Mouse (Mus musculus) layer of hippocampus, adult 8-10 months (tissue): Measurements from ENCODE around the gene Tmem222. TPM values are rescaled to one million over a fixed set of nuclear protein-coding genes. Genes with fewer than 3 reads are reported as not detected.
A peak's percentile ranks its signal among the peaks of the same experiment; 100 is the strongest.

Experiments
- DNase-seq, 2 experiments: peaks; one replicate each; pipeline ENCODE4 v3.0.0; 2022; ENCODE audit warnings: low spot score in 2 of 2
- total RNA-seq, 4 experiments: library from RNA; stranded (reverse); gene quantifications; 2 replicates each; pipeline ENCODE4 v1.2.4; 2022

Tmem222 gene
- total RNA-seq, 4 experiments from 2014 or later: 80.1 to 92.0 (median 85.6) TPM

DNA sequence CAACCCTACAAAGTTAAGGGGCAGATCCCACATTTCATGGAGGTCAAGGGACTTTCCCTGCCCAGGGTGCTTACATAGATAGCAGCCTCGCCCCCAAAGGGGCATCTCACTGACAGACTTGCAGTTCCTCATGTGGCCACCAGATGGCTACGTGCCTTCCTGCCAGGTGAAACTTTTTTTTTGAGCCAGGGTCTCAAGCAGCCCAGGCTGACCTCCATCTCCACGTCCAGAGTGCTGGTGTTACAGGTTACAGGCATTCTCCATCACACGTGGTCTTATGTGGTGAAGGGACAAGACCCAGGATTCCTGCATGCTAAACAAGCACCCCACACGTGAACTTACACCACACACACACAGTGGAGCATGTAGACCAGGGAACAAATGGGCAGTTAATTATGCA is 60.0 kb downstream of the Tmem222 start:
- DNase-seq: peak in 1 of 2 experiments; percentile 34

Other genes starting within 250 kb of the Tmem222 start
- 10 to 100 TPM; 35.7 to 48.2 (median 46.7) TPM for gene Wasf2, start 147.3 kb downstream of the Tmem222 start, total RNA-seq
- gene Cd164l2, start 65.7 kb downstream of the Tmem222 start, total RNA-seq: 1 to 10 TPM; 3.3 to 4.3 (median 3.9) TPM
- 1 to 10 TPM; 4.3 to 8.0 (median 6.5) TPM for gene Gpr3, start 65.3 kb downstream of the Tmem222 start, total RNA-seq
- gene Map3k6, start 37.0 kb downstream of the Tmem222 start, total RNA-seq: 1 to 10 TPM; 4.8 to 6.1 (median 5.8) TPM
- 1 to 10 TPM in 3 of 4 experiments, under 1 TPM in 1; 0.84 to 1.4 (median 1.4) TPM for gene Sytl1, start 14.7 kb downstream of the Tmem222 start, total RNA-seq
- 10 to 100 TPM; 65.1 to 85.8 (median 72.2) TPM for gene Wdtc1, start 75.7 kb upstream of the Tmem222 start, total RNA-seq
- gene Slc9a1, start 91.9 kb upstream of the Tmem222 start, total RNA-seq: 10 to 100 TPM; 62.2 to 66.1 (median 65.1) TPM
- gene Tent5b, start 202.3 kb upstream of the Tmem222 start, total RNA-seq: under 1 TPM in 2 of 4 experiments, not detected in 2; 0.14 to 0.31 TPM
- gene Trnp1, start 220.8 kb upstream of the Tmem222 start, total RNA-seq: 100 to 1,000 TPM; 159 to 177 (median 165) TPM
- 1 to 10 TPM in 2 of 4 experiments, under 1 TPM in 2; 0.45 to 2.0 (median 1.2) TPM for gene Kdf1, start 241.2 kb upstream of the Tmem222 start, total RNA-seq